Mouse (Mus musculus) brain, embryonic 14.5 days (tissue): ENCODE data around the gene Trim3.

ENCODE experiments used
- CTCF ChIP-seq: fragments of 200-500 bp; IDR thresholded peaks from 2 replicates; pipeline ENCODE4 v1.5.1; 2012; ENCODE audit warnings: inconsistent platforms, mild to moderate bottlenecking, moderate library complexity, borderline replicate concordance; ENCODE audit not compliant: insufficient read depth, insufficient read length; ENCODE audit errors: extremely low read depth
- POLR2A ChIP-seq: fragments of 200-500 bp; IDR thresholded peaks from 2 replicates; pipeline ENCODE4 v1.6.1; 2012; ENCODE audit warnings: mild to moderate bottlenecking, inconsistent platforms, borderline replicate concordance; ENCODE audit not compliant: poor library complexity, insufficient read depth, insufficient read length, severe bottlenecking; ENCODE audit errors: extremely low read depth

DNA sequence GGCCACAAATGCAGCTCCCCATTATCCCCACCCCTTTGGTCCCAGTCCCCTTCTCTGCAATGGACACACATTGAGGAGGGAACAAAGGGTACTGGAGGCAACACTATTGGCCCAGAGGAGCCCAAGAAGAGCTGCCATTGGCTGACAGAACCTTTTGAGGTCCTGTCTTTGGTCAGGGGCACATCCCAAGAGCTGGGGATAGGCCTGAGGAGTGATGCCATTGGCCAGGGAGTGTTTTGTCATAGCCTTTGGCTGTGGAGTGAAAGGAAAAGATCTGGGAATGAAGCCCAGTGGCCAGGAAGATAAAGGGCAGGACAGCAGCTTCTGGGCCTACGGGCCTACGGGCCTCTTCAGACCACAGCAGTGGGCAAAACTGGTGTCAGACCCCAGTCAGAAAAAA lies 2.4 kb upstream of the Trim3 start:
- TF ChIP-seq POLR2A = no peak
- no peak for TF ChIP-seq CTCF
